Mouse (Mus musculus): ENCODE measurements around the gene Rab20. TPM values are rescaled to one million over a fixed set of nuclear protein-coding genes. Genes with fewer than 3 reads are reported as not detected.

The Rab20 gene
- polyA plus RNA-seq, 1 experiment from 2014 or later = 4.6 TPM

DNA sequence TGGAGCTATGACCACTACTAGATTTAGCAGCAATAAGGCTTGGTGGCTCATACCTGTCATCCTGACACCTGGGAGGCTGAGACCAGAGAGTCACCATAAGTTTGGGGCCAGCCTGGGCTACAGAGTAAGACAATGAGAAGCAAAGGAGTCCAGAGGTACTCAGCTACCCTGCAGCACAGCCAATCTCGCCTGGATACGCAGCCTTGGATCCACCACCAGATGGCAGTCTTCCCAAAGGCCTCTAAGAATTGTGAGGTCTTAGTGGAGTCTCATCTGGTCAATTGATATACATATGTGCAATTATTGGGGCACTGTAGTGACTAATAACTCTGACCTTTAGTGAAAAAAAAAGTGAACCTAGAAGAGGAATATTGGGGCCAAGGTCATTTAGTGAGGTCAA, 58.9 kb downstream of the Rab20 start:
- H3K27me3 ChIP-seq (ENCODE audit: control insufficient read depth, insufficient read depth, low read length) = no peaks in the 10 kb centered on the region
- no peaks in the 10 kb centered on the region for H3K4me1 ChIP-seq (ENCODE audit: control insufficient read depth, insufficient read depth, low read length)
- no peak overlapping the region for H3K4me3 ChIP-seq (ENCODE audit: low read depth, low read length)
- peak; percentile 53; the same call in 1 of the 2 replicates for ATAC-seq (ENCODE audit: insufficient number of reproducible peaks, insufficient read depth, low FRiP score, low read depth)
- no peaks in the 10 kb centered on the region for H3K9me3 ChIP-seq (ENCODE audit: control insufficient read depth, low read depth, low read length)
- H3K9ac ChIP-seq (replicated peaks; ENCODE audit: low read depth, low read length) = no peak overlapping the region
- H3K27ac ChIP-seq (ENCODE audit: low read length) = no peak overlapping the region
- peaks cover 12% of the 10 kb centered on the region; the same call in 1 of the 2 replicates for H3K36me3 ChIP-seq (ENCODE audit: control insufficient read depth, insufficient read depth, low read length)
- WGBS = 29% methylated on average over 2 of the region's 2 CpGs
- H3K4me2 ChIP-seq (replicated peaks; ENCODE audit: low read depth, low read length) = no peak overlapping the region

DNA sequence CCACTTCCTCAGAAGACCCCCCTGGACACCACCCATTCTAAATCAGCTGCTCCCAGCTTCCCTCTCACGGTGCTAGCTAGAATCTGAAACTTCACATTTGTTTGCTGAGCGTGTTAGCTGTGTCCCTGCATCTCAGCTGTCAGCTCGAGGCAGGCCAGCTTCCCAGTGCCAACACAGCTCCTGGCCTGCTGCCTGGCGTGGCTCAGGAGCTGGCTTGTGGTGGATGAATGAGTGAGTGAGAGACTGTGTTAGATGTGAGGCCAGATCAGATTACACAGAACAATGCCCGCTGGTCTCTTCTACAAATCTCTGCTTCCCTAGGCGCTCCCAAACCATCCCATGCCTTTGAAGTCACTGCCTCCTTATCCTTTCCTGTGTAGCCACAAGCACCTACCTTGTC, 59.3 kb downstream of the Rab20 start:
- Histone ChIP-seq H3K4me3 (ENCODE audit: low read depth, low read length) (no peak overlapping the region), H3K4me1 (ENCODE audit: control insufficient read depth, insufficient read depth, low read length) (no peaks in the 10 kb centered on the region), H3K36me3 (ENCODE audit: control insufficient read depth, insufficient read depth, low read length) (peaks cover 12% of the 10 kb centered on the region; the same call in 1 of the 2 replicates), H3K9me3 (ENCODE audit: control insufficient read depth, low read depth, low read length) (no peaks in the 10 kb centered on the region), H3K27ac (ENCODE audit: low read length) (no peak overlapping the region), H3K27me3 (ENCODE audit: control insufficient read depth, insufficient read depth, low read length) (no peaks in the 10 kb centered on the region), H3K9ac (replicated peaks; ENCODE audit: low read depth, low read length) (no peak overlapping the region), H3K4me2 (replicated peaks; ENCODE audit: low read depth, low read length) (no peak overlapping the region)
- 38% methylated on average over 6 of the region's 6 CpGs for WGBS
- ATAC-seq (ENCODE audit: insufficient number of reproducible peaks, insufficient read depth, low FRiP score, low read depth) = peak; percentile 35; the same call in 1 of the 2 replicates

DNA sequence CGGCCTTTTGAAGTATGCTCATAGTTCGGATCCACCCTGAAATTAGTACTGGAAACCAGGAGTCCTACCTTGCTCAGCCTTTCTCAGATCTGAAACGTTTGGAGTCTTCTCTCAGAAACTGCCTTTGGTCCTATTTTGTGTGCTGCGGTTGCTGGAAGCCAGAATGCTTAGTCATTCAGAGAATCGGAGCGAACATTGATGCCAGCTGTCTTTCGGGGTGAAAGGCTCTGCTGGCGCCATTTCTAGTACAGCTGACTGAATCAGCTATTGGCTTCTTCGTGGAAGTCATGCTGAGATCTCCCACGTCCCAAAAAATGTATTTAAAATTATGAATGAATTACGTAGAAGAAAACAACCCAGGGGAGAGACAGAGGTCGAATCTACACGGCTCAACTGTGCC, 60.7 kb downstream of the Rab20 start:
- Histone ChIP-seq H3K27ac (ENCODE audit: low read length) (no peak overlapping the region), H3K9ac (replicated peaks; ENCODE audit: low read depth, low read length) (no peak overlapping the region), H3K9me3 (ENCODE audit: control insufficient read depth, low read depth, low read length) (no peaks in the 10 kb centered on the region), H3K36me3 (ENCODE audit: control insufficient read depth, insufficient read depth, low read length) (peaks cover 9% of the 10 kb centered on the region; the same call in 1 of the 2 replicates), H3K27me3 (ENCODE audit: control insufficient read depth, insufficient read depth, low read length) (no peaks in the 10 kb centered on the region), H3K4me2 (replicated peaks; ENCODE audit: low read depth, low read length) (no peak overlapping the region), H3K4me3 (ENCODE audit: low read depth, low read length) (no peak overlapping the region), H3K4me1 (ENCODE audit: control insufficient read depth, insufficient read depth, low read length) (no peaks in the 10 kb centered on the region)
- no peak for ATAC-seq (ENCODE audit: insufficient number of reproducible peaks, insufficient read depth, low FRiP score, low read depth)
- 82% methylated on average over 13 of the region's 13 CpGs for WGBS

DNA sequence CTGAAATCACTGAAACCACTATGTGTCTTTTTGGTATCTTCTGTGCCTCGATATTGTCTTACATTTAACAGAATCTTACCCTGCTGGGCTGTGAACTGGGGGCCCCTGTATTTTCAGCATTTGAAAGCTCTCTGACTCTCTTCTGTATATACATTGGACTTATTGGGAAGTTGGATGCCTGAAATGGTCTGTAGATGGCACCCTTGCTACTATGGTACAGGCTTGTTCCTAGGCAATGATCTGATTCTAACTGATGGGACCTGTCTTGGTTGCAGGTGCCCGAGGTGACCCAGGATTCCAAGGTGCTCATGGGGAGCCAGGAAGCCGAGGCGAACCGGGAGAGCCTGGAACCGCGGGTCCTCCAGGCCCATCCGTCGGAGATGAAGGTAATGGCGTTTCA, 63.4 kb downstream of the Rab20 start:
- Histone ChIP-seq H3K27me3 (ENCODE audit: control insufficient read depth, insufficient read depth, low read length) (no peaks in the 10 kb centered on the region), H3K9me3 (ENCODE audit: control insufficient read depth, low read depth, low read length) (no peaks in the 10 kb centered on the region), H3K4me1 (ENCODE audit: control insufficient read depth, insufficient read depth, low read length) (peaks cover 8% of the 10 kb centered on the region; the same call in 1 of the 2 replicates), H3K9ac (replicated peaks; ENCODE audit: low read depth, low read length) (no peak overlapping the region), H3K4me2 (replicated peaks; ENCODE audit: low read depth, low read length) (no peak overlapping the region), H3K4me3 (ENCODE audit: low read depth, low read length) (no peak overlapping the region), H3K36me3 (ENCODE audit: control insufficient read depth, insufficient read depth, low read length) (peaks cover 10% of the 10 kb centered on the region), H3K27ac (ENCODE audit: low read length) (no peak overlapping the region)
- 83% methylated on average over 10 of the region's 10 CpGs for WGBS
- no peak for ATAC-seq (ENCODE audit: insufficient number of reproducible peaks, insufficient read depth, low FRiP score, low read depth)

DNA sequence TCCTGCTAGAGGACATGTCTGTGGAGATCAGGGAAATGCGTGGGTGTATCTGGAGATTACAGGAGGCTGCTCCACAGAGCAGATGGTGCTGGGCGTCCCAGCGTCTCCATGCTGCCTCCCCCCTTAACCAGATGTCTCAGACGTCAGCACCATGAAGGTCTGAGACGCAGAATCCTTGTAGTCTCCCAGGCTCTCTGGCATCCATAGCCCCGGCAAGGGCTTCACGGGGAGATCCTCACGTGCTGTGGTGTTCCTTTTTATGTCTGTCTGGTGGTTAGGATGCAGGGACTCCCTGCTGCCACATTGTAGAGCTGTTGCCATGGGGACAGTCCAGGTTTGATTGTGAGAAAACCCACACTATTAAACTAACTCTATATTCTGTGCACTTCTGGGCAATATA, 64.2 kb downstream of the Rab20 start:
- Histone ChIP-seq H3K4me3 (ENCODE audit: low read depth, low read length) (no peak overlapping the region), H3K4me2 (replicated peaks; ENCODE audit: low read depth, low read length) (no peak overlapping the region), H3K27ac (ENCODE audit: low read length) (no peak overlapping the region), H3K9ac (replicated peaks; ENCODE audit: low read depth, low read length) (no peak overlapping the region), H3K27me3 (ENCODE audit: control insufficient read depth, insufficient read depth, low read length) (no peaks in the 10 kb centered on the region), H3K9me3 (ENCODE audit: control insufficient read depth, low read depth, low read length) (no peaks in the 10 kb centered on the region), H3K4me1 (ENCODE audit: control insufficient read depth, insufficient read depth, low read length) (peaks cover 8% of the 10 kb centered on the region; the same call in 1 of the 2 replicates), H3K36me3 (ENCODE audit: control insufficient read depth, insufficient read depth, low read length) (peaks cover 10% of the 10 kb centered on the region)
- ATAC-seq (ENCODE audit: insufficient number of reproducible peaks, insufficient read depth, low FRiP score, low read depth) = no peak
- WGBS = 68% methylated on average over 8 of the region's 8 CpGs

DNA sequence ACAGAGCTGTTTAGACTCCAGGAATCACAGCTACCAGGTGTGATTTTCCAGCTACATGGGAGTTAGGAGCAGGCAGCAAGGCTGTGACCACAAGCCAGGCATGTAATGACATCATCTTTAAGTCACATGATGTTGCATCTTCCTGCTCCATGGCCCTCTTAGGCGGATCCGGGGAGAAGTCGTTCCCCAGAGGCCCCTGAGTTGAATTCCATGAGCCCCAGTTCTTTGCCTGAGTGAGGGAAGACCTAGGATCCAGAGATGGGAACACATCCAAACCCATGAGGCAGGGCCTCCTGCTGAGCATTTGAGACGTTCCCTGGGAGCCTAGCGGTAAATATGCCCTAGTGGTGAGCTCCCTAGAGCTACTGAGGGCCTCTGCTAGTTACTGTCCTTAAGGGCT, 66.1 kb downstream of the Rab20 start:
- WGBS = 57% methylated on average over 5 of the region's 5 CpGs
- Histone ChIP-seq H3K27me3 (ENCODE audit: control insufficient read depth, insufficient read depth, low read length) (no peaks in the 10 kb centered on the region), H3K4me2 (replicated peaks; ENCODE audit: low read depth, low read length) (no peak overlapping the region), H3K27ac (ENCODE audit: low read length) (peak overlapping the region; percentile 82), H3K4me3 (ENCODE audit: low read depth, low read length) (no peak overlapping the region), H3K36me3 (ENCODE audit: control insufficient read depth, insufficient read depth, low read length) (peaks cover 10% of the 10 kb centered on the region), H3K4me1 (ENCODE audit: control insufficient read depth, insufficient read depth, low read length) (peaks cover 8% of the 10 kb centered on the region; the same call in 1 of the 2 replicates), H3K9ac (replicated peaks; ENCODE audit: low read depth, low read length) (no peak overlapping the region), H3K9me3 (ENCODE audit: control insufficient read depth, low read depth, low read length) (no peaks in the 10 kb centered on the region)
- no peak for ATAC-seq (ENCODE audit: insufficient number of reproducible peaks, insufficient read depth, low FRiP score, low read depth)

DNA sequence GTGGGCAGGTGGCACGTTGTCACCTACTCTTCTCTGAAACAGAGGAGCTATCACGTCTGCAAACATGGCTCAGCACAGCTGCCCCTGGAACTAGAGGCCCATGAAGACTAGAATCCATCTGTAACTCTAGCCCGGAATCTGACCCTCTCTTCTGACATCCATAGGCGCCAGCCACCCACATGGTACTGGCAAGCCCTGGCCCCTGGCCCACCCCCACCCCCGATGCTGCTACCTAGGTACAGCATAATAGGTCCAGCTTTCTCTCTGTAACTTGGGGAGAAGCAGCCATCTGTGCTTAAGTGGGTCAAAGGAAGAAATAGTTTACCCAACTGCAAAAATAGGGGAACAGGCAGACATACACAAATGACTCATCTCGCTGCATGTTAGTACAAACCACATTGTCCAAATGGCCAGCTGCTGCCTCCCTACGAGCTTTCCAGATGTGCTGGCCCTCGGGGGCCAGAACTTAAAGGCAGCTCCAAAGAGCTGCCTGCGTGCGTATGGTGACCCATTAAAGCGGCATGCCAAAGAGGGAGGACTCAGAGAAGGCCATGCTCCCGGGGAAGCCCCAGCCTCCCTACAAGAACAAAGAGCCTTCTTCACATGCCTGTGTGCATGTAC, 66.9 kb downstream of the Rab20 start:
- Histone ChIP-seq H3K4me2 (replicated peaks; ENCODE audit: low read depth, low read length) (no peak overlapping the region), H3K4me1 (ENCODE audit: control insufficient read depth, insufficient read depth, low read length) (peaks cover 11% of the 10 kb centered on the region; the same call in 1 of the 2 replicates), H3K27ac (ENCODE audit: low read length) (peak overlapping the region; percentile 82), H3K9ac (replicated peaks; ENCODE audit: low read depth, low read length) (no peak overlapping the region), H3K4me3 (ENCODE audit: low read depth, low read length) (no peak overlapping the region), H3K27me3 (ENCODE audit: control insufficient read depth, insufficient read depth, low read length) (no peaks in the 10 kb centered on the region), H3K9me3 (ENCODE audit: control insufficient read depth, low read depth, low read length) (no peaks in the 10 kb centered on the region), H3K36me3 (ENCODE audit: control insufficient read depth, insufficient read depth, low read length) (peaks cover 12% of the 10 kb centered on the region)
- ATAC-seq (ENCODE audit: insufficient number of reproducible peaks, insufficient read depth, low FRiP score, low read depth) = peak; percentile 68; the same call in 1 of the 2 replicates
- WGBS = 44% methylated on average over 12 of the region's 12 CpGs

DNA sequence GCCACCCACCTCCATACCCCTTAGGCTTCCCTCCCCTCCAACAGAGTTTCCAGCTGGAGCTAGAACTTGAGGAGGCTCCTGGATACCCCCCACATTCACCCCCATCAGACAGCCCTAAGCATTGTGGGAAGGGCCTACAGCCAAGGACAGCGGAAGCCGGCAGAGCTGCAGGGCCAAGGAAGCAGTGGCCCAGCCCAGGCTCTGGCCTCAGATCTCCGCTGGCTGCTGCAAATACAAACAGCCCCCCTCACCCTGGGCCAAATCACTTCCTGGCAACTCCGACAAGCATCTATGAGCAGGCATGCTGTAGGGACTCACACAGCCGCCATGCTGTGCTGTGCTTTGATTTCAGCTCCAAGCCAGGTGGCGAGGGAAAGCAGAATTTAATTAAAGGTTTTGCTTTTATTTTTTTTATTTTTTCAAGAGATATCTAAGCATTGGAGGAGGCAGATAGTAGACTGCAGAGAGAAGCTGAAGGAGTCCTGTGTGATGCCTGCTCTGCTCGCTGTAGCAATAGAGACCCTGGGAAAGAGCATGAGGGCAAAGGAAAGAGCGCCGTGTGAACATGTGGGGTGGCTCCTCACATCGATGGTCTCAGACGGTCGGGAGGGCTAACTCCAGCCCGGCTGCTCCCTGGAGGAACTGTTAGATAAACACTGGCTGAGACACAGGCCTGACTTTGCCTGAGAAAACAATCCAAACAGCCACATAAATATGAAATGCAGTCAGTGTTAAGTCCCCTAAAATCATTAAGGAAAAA, 72.6 kb downstream of the Rab20 start:
- Histone ChIP-seq H3K9me3 (ENCODE audit: control insufficient read depth, low read depth, low read length) (no peaks in the 10 kb centered on the region), H3K36me3 (ENCODE audit: control insufficient read depth, insufficient read depth, low read length) (peaks cover 11% of the 10 kb centered on the region), H3K27ac (ENCODE audit: low read length) (peak overlapping the region; percentile 78), H3K4me3 (ENCODE audit: low read depth, low read length) (no peak overlapping the region), H3K27me3 (ENCODE audit: control insufficient read depth, insufficient read depth, low read length) (no peaks in the 10 kb centered on the region), H3K4me2 (replicated peaks; ENCODE audit: low read depth, low read length) (no peak overlapping the region), H3K4me1 (ENCODE audit: control insufficient read depth, insufficient read depth, low read length) (peaks cover 15% of the 10 kb centered on the region), H3K9ac (replicated peaks; ENCODE audit: low read depth, low read length) (no peak overlapping the region)
- WGBS = 37% methylated on average over 13 of the region's 13 CpGs
- 0 out of 2 replicates have a peak, but pooled peaks have one; percentile 44 for ATAC-seq (ENCODE audit: insufficient number of reproducible peaks, insufficient read depth, low FRiP score, low read depth)

Data from stomach, embryonic 14.5 days (tissue).